Mouse (Mus musculus): ENCODE data around the gene Man1a2. TPM values are rescaled to one million over a fixed set of nuclear protein-coding genes. Genes with fewer than 3 reads are reported as not detected.

Gene Man1a2
- polyA plus RNA-seq, 1 experiment from 2014 or later: 92.1 TPM

DNA sequence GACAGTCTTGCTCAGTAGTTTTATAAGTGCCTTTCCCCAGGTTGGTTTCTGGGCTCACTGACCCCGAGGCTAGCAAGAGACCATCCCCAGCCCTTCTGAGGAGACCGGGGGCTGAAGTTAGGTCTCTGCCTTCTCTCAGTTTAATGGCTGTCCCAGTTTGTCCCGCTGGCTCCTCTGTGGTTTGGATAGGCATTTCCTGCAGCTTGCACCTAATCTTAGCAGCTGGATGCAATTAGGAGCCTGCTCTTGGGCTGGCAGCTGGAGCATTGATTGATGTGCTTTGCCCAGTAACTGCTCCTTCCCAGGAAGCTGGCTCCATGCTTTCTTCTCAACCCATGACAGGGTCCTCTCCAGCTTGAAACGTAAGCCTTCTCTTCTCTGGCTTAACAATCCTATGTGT lies 26.2 kb upstream of the Man1a2 start:
- ATAC-seq: no peak
- Histone ChIP-seq H3K4me2 (replicated peaks; ENCODE audit: low read depth) (no peak overlapping the region), H3K4me3 (ENCODE audit: low read depth, low read length) (no peak overlapping the region), H3K36me3 (ENCODE audit: control insufficient read depth, insufficient read depth) (no peaks in the 10 kb centered on the region), H3K9me3 (ENCODE audit: control insufficient read depth) (no peaks in the 10 kb centered on the region), H3K9ac (ENCODE audit: low read depth, low read length) (no peak overlapping the region), H3K27me3 (replicated peaks; ENCODE audit: control insufficient read depth, insufficient read depth, low read length) (no peaks in the 10 kb centered on the region), H3K27ac (ENCODE audit: low read depth, low read length) (no peak overlapping the region), H3K4me1 (replicated peaks; ENCODE audit: control insufficient read depth, insufficient read depth, low read length) (no peaks in the 10 kb centered on the region)
- 46% methylated on average over 4 of the region's 4 CpGs for WGBS
- no peak for TF ChIP-seq CTCF (IDR thresholded peaks at IDR 0.05; ENCODE audit: low read depth)

- H3K9me3 ChIP-seq (ENCODE audit: control insufficient read depth): no peaks in the 10 kb centered on the region
- WGBS: 55% methylated on average over 4 of the region's 4 CpGs
- H3K4me2 ChIP-seq (replicated peaks; ENCODE audit: low read depth): no peak overlapping the region
- H3K9ac ChIP-seq (ENCODE audit: low read depth, low read length): no peak overlapping the region
- H3K4me1 ChIP-seq (replicated peaks; ENCODE audit: control insufficient read depth, insufficient read depth, low read length): no peaks in the 10 kb centered on the region
- H3K27me3 ChIP-seq (replicated peaks; ENCODE audit: control insufficient read depth, insufficient read depth, low read length): no peaks in the 10 kb centered on the region
- TF ChIP-seq CTCF (IDR thresholded peaks at IDR 0.05; ENCODE audit: low read depth): no peak
- no peak overlapping the region for H3K27ac ChIP-seq (ENCODE audit: low read depth, low read length)
- H3K4me3 ChIP-seq (ENCODE audit: low read depth, low read length): no peak overlapping the region
- no peaks in the 10 kb centered on the region for H3K36me3 ChIP-seq (ENCODE audit: control insufficient read depth, insufficient read depth)
- ATAC-seq: no peak
These were observed 21.8 kb upstream of the Man1a2 start for GRCm38 (mm10) chr3:100707117-100707516.

- no peak for ATAC-seq
- Histone ChIP-seq H3K9ac (ENCODE audit: low read depth, low read length) (no peak overlapping the region), H3K9me3 (ENCODE audit: control insufficient read depth) (no peaks in the 10 kb centered on the region), H3K27me3 (replicated peaks; ENCODE audit: control insufficient read depth, insufficient read depth, low read length) (no peaks in the 10 kb centered on the region), H3K36me3 (ENCODE audit: control insufficient read depth, insufficient read depth) (no peaks in the 10 kb centered on the region), H3K27ac (ENCODE audit: low read depth, low read length) (no peak overlapping the region), H3K4me2 (replicated peaks; ENCODE audit: low read depth) (no peak overlapping the region), H3K4me3 (ENCODE audit: low read depth, low read length) (no peak overlapping the region), H3K4me1 (replicated peaks; ENCODE audit: control insufficient read depth, insufficient read depth, low read length) (no peaks in the 10 kb centered on the region)
- TF ChIP-seq CTCF (IDR thresholded peaks at IDR 0.05; ENCODE audit: low read depth): no peak
- 64% methylated on average over 11 of the region's 11 CpGs for WGBS
These were observed 19.9 kb upstream of the Man1a2 start for GRCm38 (mm10) chr3:100705128-100705667.

GRCm38 (mm10) chr3:100703847-100704644 lies 18.7 kb upstream of the Man1a2 start:
- Histone ChIP-seq H3K9ac (ENCODE audit: low read depth, low read length) (no peak overlapping the region), H3K4me2 (replicated peaks; ENCODE audit: low read depth) (0 out of 2 replicates have a peak overlapping the region, but pooled peaks have one; percentile 28), H3K27me3 (replicated peaks; ENCODE audit: control insufficient read depth, insufficient read depth, low read length) (no peaks in the 10 kb centered on the region), H3K4me3 (ENCODE audit: low read depth, low read length) (no peak overlapping the region), H3K9me3 (ENCODE audit: control insufficient read depth) (no peaks in the 10 kb centered on the region), H3K36me3 (ENCODE audit: control insufficient read depth, insufficient read depth) (no peaks in the 10 kb centered on the region), H3K4me1 (replicated peaks; ENCODE audit: control insufficient read depth, insufficient read depth, low read length) (no peaks in the 10 kb centered on the region), H3K27ac (ENCODE audit: low read depth, low read length) (no peak overlapping the region)
- ATAC-seq: no peak
- no peak for TF ChIP-seq CTCF (IDR thresholded peaks at IDR 0.05; ENCODE audit: low read depth)
- WGBS: 57% methylated on average over 22 of the region's 22 CpGs

DNA sequence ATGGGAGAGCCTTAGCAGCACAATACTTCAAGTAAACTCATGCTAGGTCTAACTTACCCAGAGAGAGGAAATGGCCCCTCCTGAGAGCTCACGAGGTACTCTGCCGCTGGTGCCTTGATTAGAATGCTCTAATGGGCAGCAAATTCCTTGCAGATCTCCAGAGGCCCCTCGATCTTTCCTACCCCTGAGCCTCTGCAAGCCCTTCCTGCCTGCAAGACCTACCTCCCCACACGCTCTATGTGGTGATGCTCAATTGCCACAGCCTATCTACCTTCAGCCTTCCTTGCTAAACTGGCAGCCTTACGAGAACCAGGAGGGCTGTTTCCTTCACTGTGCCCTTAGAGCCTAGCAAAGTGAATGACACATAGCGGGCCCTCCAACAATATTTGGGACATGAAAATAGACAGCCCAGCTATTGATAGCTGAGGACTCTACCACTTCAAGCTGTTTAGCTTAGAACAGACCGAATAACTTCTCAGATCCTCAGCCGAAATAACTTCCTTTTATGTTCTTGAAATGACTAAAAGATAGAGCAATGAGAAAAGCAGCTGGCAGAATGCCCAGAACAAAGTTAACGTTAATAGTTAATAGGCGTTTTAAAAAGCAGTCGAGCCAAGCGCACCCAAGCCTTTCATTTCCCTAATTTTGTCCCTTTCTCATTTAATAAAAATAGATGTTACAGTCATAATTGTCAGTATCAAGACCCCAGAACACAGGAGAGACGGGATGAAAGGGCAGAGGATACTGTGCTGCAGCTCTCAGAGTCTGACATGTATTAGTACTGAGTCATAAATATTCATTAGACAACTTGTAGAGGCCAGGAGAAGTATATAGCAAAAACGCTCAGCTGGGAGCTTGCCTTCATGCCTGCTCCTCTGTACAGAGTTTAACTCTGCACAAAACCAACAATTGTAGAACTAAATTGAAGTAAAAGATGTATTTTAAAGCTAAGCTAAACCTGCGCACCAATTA lies 17.9 kb upstream of the Man1a2 start:
- no peaks in the 10 kb centered on the region for H3K36me3 ChIP-seq (ENCODE audit: control insufficient read depth, insufficient read depth)
- no peaks in the 10 kb centered on the region for H3K9me3 ChIP-seq (ENCODE audit: control insufficient read depth)
- H3K27ac ChIP-seq (ENCODE audit: low read depth, low read length): no peak overlapping the region; the same call in 1 of the 2 replicates
- 20% methylated on average over 15 of the region's 15 CpGs for WGBS
- TF ChIP-seq CTCF (IDR thresholded peaks at IDR 0.05; ENCODE audit: low read depth): no peak
- no peaks in the 10 kb centered on the region for H3K4me1 ChIP-seq (replicated peaks; ENCODE audit: control insufficient read depth, insufficient read depth, low read length)
- no peak for ATAC-seq
- H3K9ac ChIP-seq (ENCODE audit: low read depth, low read length): no peak overlapping the region
- H3K4me2 ChIP-seq (replicated peaks; ENCODE audit: low read depth): peak overlapping the region; percentile 28
- no peak overlapping the region for H3K4me3 ChIP-seq (ENCODE audit: low read depth, low read length)
- no peaks in the 10 kb centered on the region for H3K27me3 ChIP-seq (replicated peaks; ENCODE audit: control insufficient read depth, insufficient read depth, low read length)

DNA sequence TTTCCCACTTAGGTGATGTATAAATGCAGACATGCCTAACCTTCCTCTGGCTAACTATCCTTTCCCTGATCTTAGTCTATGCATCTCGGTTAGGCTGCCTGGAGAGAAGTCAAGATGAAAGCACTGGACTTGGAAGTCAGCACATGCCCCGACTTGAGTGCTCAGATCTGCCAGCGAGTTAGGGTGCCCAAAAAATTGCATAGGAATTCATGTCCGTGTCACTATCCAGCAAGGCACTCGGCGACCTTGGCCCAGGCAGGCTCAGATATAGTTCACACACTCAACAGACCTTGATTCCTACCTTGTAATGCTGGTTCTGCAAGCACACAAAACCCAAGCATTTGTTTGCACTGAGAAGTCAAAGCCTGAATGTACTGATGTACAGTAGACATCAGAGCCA lies 3.4 kb upstream of the Man1a2 start:
- Histone ChIP-seq H3K27me3 (replicated peaks; ENCODE audit: control insufficient read depth, insufficient read depth, low read length) (no peaks in the 10 kb centered on the region), H3K9ac (ENCODE audit: low read depth, low read length) (no peak overlapping the region), H3K4me1 (replicated peaks; ENCODE audit: control insufficient read depth, insufficient read depth, low read length) (0 out of 2 replicates have a peak, but pooled peaks cover 5% of the 10 kb centered on the region), H3K36me3 (ENCODE audit: control insufficient read depth, insufficient read depth) (no peaks in the 10 kb centered on the region), H3K4me3 (ENCODE audit: low read depth, low read length) (no peak overlapping the region), H3K9me3 (ENCODE audit: control insufficient read depth) (no peaks in the 10 kb centered on the region), H3K27ac (ENCODE audit: low read depth, low read length) (no peak overlapping the region), H3K4me2 (replicated peaks; ENCODE audit: low read depth) (no peak overlapping the region)
- ATAC-seq: no peak
- 83% methylated on average over 6 of the region's 6 CpGs for WGBS
- no peak for TF ChIP-seq CTCF (IDR thresholded peaks at IDR 0.05; ENCODE audit: low read depth)
